Mouse (Mus musculus): Measurements from ENCODE around the gene Cttn.

GRCm38 (mm10) chr7:144448186-144448585, 22.6 kb downstream of the Cttn start:
- no peak for TF ChIP-seq CTCF (conservative IDR thresholded peaks at IDR 0.05; ENCODE audit: insufficient read depth, insufficient read length, low read depth, low read length)
- no peak for TF ChIP-seq POLR2A (IDR thresholded peaks at IDR 0.05; ENCODE audit: low read depth, low read length)
